Mouse (Mus musculus): ENCODE results near the gene St6galnac5. TPM values are rescaled to one million over a fixed set of nuclear protein-coding genes. Genes with fewer than 3 reads are reported as not detected.
A peak's percentile ranks its signal among the peaks of the same experiment; 100 is the strongest.

St6galnac5 gene
- polyA plus RNA-seq, 1 experiment from 2014 or later, result 25.9 TPM

- Histone ChIP-seq H3K27ac (ENCODE audit: low read length) (no peak overlapping the region), H3K9ac (ENCODE audit: low read depth, low read length) (no peak overlapping the region), H3K4me1 (ENCODE audit: control insufficient read depth, insufficient read depth, low read length) (peaks cover 14% of the 10 kb centered on the region), H3K36me3 (ENCODE audit: control insufficient read depth, insufficient read depth, low read length) (no peaks in the 10 kb centered on the region), H3K27me3 (ENCODE audit: control insufficient read depth, insufficient read depth, low read depth, low read length) (no peaks in the 10 kb centered on the region), H3K4me3 (ENCODE audit: low read depth, low read length) (no peak overlapping the region), H3K9me3 (replicated peaks; ENCODE audit: control insufficient read depth, low read length, poor library complexity, severe bottlenecking) (no peaks in the 10 kb centered on the region), H3K4me2 (ENCODE audit: low read length) (no peak overlapping the region)
- no peak for ATAC-seq
- WGBS, result 73% methylated on average over 4 of the region's 4 CpGs
These were observed 55.9 kb downstream of the St6galnac5 start for GRCm38 (mm10) chr3:152926166-152926565.

- H3K27me3 ChIP-seq (ENCODE audit: control insufficient read depth, insufficient read depth, low read depth, low read length), result no peaks in the 10 kb centered on the region
- no peaks in the 10 kb centered on the region for H3K9me3 ChIP-seq (replicated peaks; ENCODE audit: control insufficient read depth, low read length, poor library complexity, severe bottlenecking)
- no peak overlapping the region for H3K4me3 ChIP-seq (ENCODE audit: low read depth, low read length)
- peaks cover 14% of the 10 kb centered on the region for H3K4me1 ChIP-seq (ENCODE audit: control insufficient read depth, insufficient read depth, low read length)
- 93% methylated on average over 8 of the region's 8 CpGs for WGBS
- no peaks in the 10 kb centered on the region for H3K36me3 ChIP-seq (ENCODE audit: control insufficient read depth, insufficient read depth, low read length)
- no peak overlapping the region for H3K9ac ChIP-seq (ENCODE audit: low read depth, low read length)
- no peak overlapping the region for H3K27ac ChIP-seq (ENCODE audit: low read length)
- no peak for ATAC-seq
- no peak overlapping the region for H3K4me2 ChIP-seq (ENCODE audit: low read length)
These were observed 56.7 kb downstream of the St6galnac5 start for GRCm38 (mm10) chr3:152925364-152925763.

- no peaks in the 10 kb centered on the region for H3K27me3 ChIP-seq (ENCODE audit: control insufficient read depth, insufficient read depth, low read depth, low read length)
- ATAC-seq, result peak; percentile 37; the same call in 1 of the 2 replicates
- peaks cover 10% of the 10 kb centered on the region for H3K4me1 ChIP-seq (ENCODE audit: control insufficient read depth, insufficient read depth, low read length)
- no peak overlapping the region for H3K27ac ChIP-seq (ENCODE audit: low read length)
- no peak overlapping the region for H3K9ac ChIP-seq (ENCODE audit: low read depth, low read length)
- no peaks in the 10 kb centered on the region for H3K36me3 ChIP-seq (ENCODE audit: control insufficient read depth, insufficient read depth, low read length)
- H3K4me3 ChIP-seq (ENCODE audit: low read depth, low read length), result no peak overlapping the region
- no peak overlapping the region for H3K4me2 ChIP-seq (ENCODE audit: low read length)
- WGBS, result 68% methylated on average over 15 of the region's 15 CpGs
- no peaks in the 10 kb centered on the region for H3K9me3 ChIP-seq (replicated peaks; ENCODE audit: control insufficient read depth, low read length, poor library complexity, severe bottlenecking)
These were observed 58.5 kb downstream of the St6galnac5 start for GRCm38 (mm10) chr3:152923530-152923929.

GRCm38 (mm10) chr3:152920365-152920764, 61.7 kb downstream of the St6galnac5 start:
- ATAC-seq, result no peak
- H3K4me3 ChIP-seq (ENCODE audit: low read depth, low read length), result no peak overlapping the region
- H3K27me3 ChIP-seq (ENCODE audit: control insufficient read depth, insufficient read depth, low read depth, low read length), result no peaks in the 10 kb centered on the region
- no peaks in the 10 kb centered on the region for H3K9me3 ChIP-seq (replicated peaks; ENCODE audit: control insufficient read depth, low read length, poor library complexity, severe bottlenecking)
- H3K36me3 ChIP-seq (ENCODE audit: control insufficient read depth, insufficient read depth, low read length), result no peaks in the 10 kb centered on the region
- H3K4me1 ChIP-seq (ENCODE audit: control insufficient read depth, insufficient read depth, low read length), result peaks cover 5% of the 10 kb centered on the region; the same call in 1 of the 2 replicates
- H3K9ac ChIP-seq (ENCODE audit: low read depth, low read length), result no peak overlapping the region
- no peak overlapping the region for H3K27ac ChIP-seq (ENCODE audit: low read length)
- 81% methylated on average over 3 of the region's 3 CpGs for WGBS
- H3K4me2 ChIP-seq (ENCODE audit: low read length), result no peak overlapping the region

- no peak overlapping the region for H3K27ac ChIP-seq (ENCODE audit: low read length)
- no peak overlapping the region for H3K4me2 ChIP-seq (ENCODE audit: low read length)
- H3K9ac ChIP-seq (ENCODE audit: low read depth, low read length), result no peak overlapping the region
- 75% methylated on average over 10 of the region's 10 CpGs for WGBS
- H3K4me3 ChIP-seq (ENCODE audit: low read depth, low read length), result no peak overlapping the region
- no peaks in the 10 kb centered on the region for H3K27me3 ChIP-seq (ENCODE audit: control insufficient read depth, insufficient read depth, low read depth, low read length)
- no peaks in the 10 kb centered on the region for H3K9me3 ChIP-seq (replicated peaks; ENCODE audit: control insufficient read depth, low read length, poor library complexity, severe bottlenecking)
- H3K4me1 ChIP-seq (ENCODE audit: control insufficient read depth, insufficient read depth, low read length), result no peaks in the 10 kb centered on the region
- no peaks in the 10 kb centered on the region for H3K36me3 ChIP-seq (ENCODE audit: control insufficient read depth, insufficient read depth, low read length)
- no peak for ATAC-seq
These were observed 62.9 kb downstream of the St6galnac5 start for GRCm38 (mm10) chr3:152919101-152919500.

GRCm38 (mm10) chr3:152917579-152917978, 64.5 kb downstream of the St6galnac5 start:
- 72% methylated on average over 8 of the region's 8 CpGs for WGBS
- H3K9ac ChIP-seq (ENCODE audit: low read depth, low read length), result no peak overlapping the region
- H3K4me2 ChIP-seq (ENCODE audit: low read length), result no peak overlapping the region
- H3K9me3 ChIP-seq (replicated peaks; ENCODE audit: control insufficient read depth, low read length, poor library complexity, severe bottlenecking), result no peaks in the 10 kb centered on the region
- no peaks in the 10 kb centered on the region for H3K4me1 ChIP-seq (ENCODE audit: control insufficient read depth, insufficient read depth, low read length)
- no peaks in the 10 kb centered on the region for H3K27me3 ChIP-seq (ENCODE audit: control insufficient read depth, insufficient read depth, low read depth, low read length)
- H3K4me3 ChIP-seq (ENCODE audit: low read depth, low read length), result no peak overlapping the region
- no peak overlapping the region for H3K27ac ChIP-seq (ENCODE audit: low read length)
- no peaks in the 10 kb centered on the region for H3K36me3 ChIP-seq (ENCODE audit: control insufficient read depth, insufficient read depth, low read length)
- peak; percentile 21; the same call in 1 of the 2 replicates for ATAC-seq

GRCm38 (mm10) chr3:152914376-152914775, 67.7 kb downstream of the St6galnac5 start:
- no peaks in the 10 kb centered on the region for H3K36me3 ChIP-seq (ENCODE audit: control insufficient read depth, insufficient read depth, low read length)
- H3K4me3 ChIP-seq (ENCODE audit: low read depth, low read length), result no peak overlapping the region
- H3K27me3 ChIP-seq (ENCODE audit: control insufficient read depth, insufficient read depth, low read depth, low read length), result no peaks in the 10 kb centered on the region
- no peak overlapping the region for H3K4me2 ChIP-seq (ENCODE audit: low read length)
- H3K27ac ChIP-seq (ENCODE audit: low read length), result no peak overlapping the region
- H3K4me1 ChIP-seq (ENCODE audit: control insufficient read depth, insufficient read depth, low read length), result no peaks in the 10 kb centered on the region
- ATAC-seq, result no peak
- no peak overlapping the region for H3K9ac ChIP-seq (ENCODE audit: low read depth, low read length)
- no peaks in the 10 kb centered on the region for H3K9me3 ChIP-seq (replicated peaks; ENCODE audit: control insufficient read depth, low read length, poor library complexity, severe bottlenecking)
- WGBS, result 92% methylated on average over 6 of the region's 6 CpGs

GRCm38 (mm10) chr3:152913625-152914024, 68.4 kb downstream of the St6galnac5 start:
- WGBS, result 98% methylated on average over 3 of the region's 3 CpGs
- no peaks in the 10 kb centered on the region for H3K36me3 ChIP-seq (ENCODE audit: control insufficient read depth, insufficient read depth, low read length)
- no peaks in the 10 kb centered on the region for H3K27me3 ChIP-seq (ENCODE audit: control insufficient read depth, insufficient read depth, low read depth, low read length)
- H3K4me2 ChIP-seq (ENCODE audit: low read length), result no peak overlapping the region
- H3K4me1 ChIP-seq (ENCODE audit: control insufficient read depth, insufficient read depth, low read length), result peaks cover 3% of the 10 kb centered on the region; the same call in 1 of the 2 replicates
- H3K4me3 ChIP-seq (ENCODE audit: low read depth, low read length), result no peak overlapping the region
- no peak for ATAC-seq
- no peaks in the 10 kb centered on the region for H3K9me3 ChIP-seq (replicated peaks; ENCODE audit: control insufficient read depth, low read length, poor library complexity, severe bottlenecking)
- H3K9ac ChIP-seq (ENCODE audit: low read depth, low read length), result no peak overlapping the region
- H3K27ac ChIP-seq (ENCODE audit: low read length), result no peak overlapping the region

GRCm38 (mm10) chr3:152913150-152913549, 68.9 kb downstream of the St6galnac5 start:
- ATAC-seq, result no peak
- H3K27me3 ChIP-seq (ENCODE audit: control insufficient read depth, insufficient read depth, low read depth, low read length), result no peaks in the 10 kb centered on the region
- no peaks in the 10 kb centered on the region for H3K36me3 ChIP-seq (ENCODE audit: control insufficient read depth, insufficient read depth, low read length)
- H3K4me3 ChIP-seq (ENCODE audit: low read depth, low read length), result no peak overlapping the region
- WGBS, result 94% methylated on average over 10 of the region's 10 CpGs
- H3K4me1 ChIP-seq (ENCODE audit: control insufficient read depth, insufficient read depth, low read length), result peaks cover 3% of the 10 kb centered on the region; the same call in 1 of the 2 replicates
- H3K9ac ChIP-seq (ENCODE audit: low read depth, low read length), result no peak overlapping the region
- H3K9me3 ChIP-seq (replicated peaks; ENCODE audit: control insufficient read depth, low read length, poor library complexity, severe bottlenecking), result no peaks in the 10 kb centered on the region
- no peak overlapping the region for H3K27ac ChIP-seq (ENCODE audit: low read length)
- H3K4me2 ChIP-seq (ENCODE audit: low read length), result no peak overlapping the region
